Mouse (Mus musculus): ENCODE results near the gene Odf3b.

The Odf3b gene

GRCm38 (mm10) chr15:89334774-89335537 lies 44.1 kb downstream of the Odf3b start:
- no peak for DNase-seq (ENCODE audit: low spot score in 2 of 2)

GRCm38 (mm10) chr15:89334271-89334670 lies 44.8 kb downstream of the Odf3b start, which contains the start of gene Miox:
Gene Miox, plus strand, starts transcription at chr15:89334398.
- no peak for DNase-seq (ENCODE audit: low spot score in 2 of 2)
